Mouse (Mus musculus): ENCODE data around the gene Tbc1d10c. TPM values are rescaled to one million over a fixed set of nuclear protein-coding genes. Genes with fewer than 3 reads are reported as not detected.
"Not testable (repeated sequence)": the region's sequence is repeated elsewhere in the genome, so short reads cannot be mapped to it uniquely, and the experiment has no call there.

Tbc1d10c gene
- total RNA-seq, 1 experiment from 2014 or later = 34.7 TPM

- no peak for ATAC-seq (replicated peaks; ENCODE audit: low read depth, poor library complexity, severe bottlenecking)
Measured at GRCm38 (mm10) chr19:4148819-4149218, 42.3 kb downstream of the Tbc1d10c start.

GRCm38 (mm10) chr19:4148491-4148806, 42.6 kb downstream of the Tbc1d10c start, which contains the start of gene Coro1b:
Gene Coro1b (plus strand): TSS chr19:4148619.
- peak; percentile 91 for ATAC-seq (replicated peaks; ENCODE audit: low read depth, poor library complexity, severe bottlenecking)

- no peak for ATAC-seq (replicated peaks; ENCODE audit: low read depth, poor library complexity, severe bottlenecking)
Measured at GRCm38 (mm10) chr19:4147782-4148490, 43.1 kb downstream of the Tbc1d10c start.

GRCm38 (mm10) chr19:4147022-4147405, 44.1 kb downstream of the Tbc1d10c start:
- no peak for ATAC-seq (replicated peaks; ENCODE audit: low read depth, poor library complexity, severe bottlenecking)

- no peak for ATAC-seq (replicated peaks; ENCODE audit: low read depth, poor library complexity, severe bottlenecking)
Measured at GRCm38 (mm10) chr19:4146366-4147021, 44.6 kb downstream of the Tbc1d10c start.

GRCm38 (mm10) chr19:4145936-4146335, 45.1 kb downstream of the Tbc1d10c start:
- ATAC-seq (replicated peaks; ENCODE audit: low read depth, poor library complexity, severe bottlenecking) = no peak

- ATAC-seq (replicated peaks; ENCODE audit: low read depth, poor library complexity, severe bottlenecking) = no peak
Measured at GRCm38 (mm10) chr19:4144550-4145498, 46.3 kb downstream of the Tbc1d10c start.

GRCm38 (mm10) chr19:4143759-4144268, 47.3 kb downstream of the Tbc1d10c start, which contains the start of gene Cabp4:
Gene Cabp4 (minus strand): TSS chr19:4144033.
- ATAC-seq (replicated peaks; ENCODE audit: low read depth, poor library complexity, severe bottlenecking) = no peak

GRCm38 (mm10) chr19:4142416-4143173, 48.5 kb downstream of the Tbc1d10c start:
- ATAC-seq (replicated peaks; ENCODE audit: low read depth, poor library complexity, severe bottlenecking) = no peak

GRCm38 (mm10) chr19:4140147-4140546, 50.9 kb downstream of the Tbc1d10c start:
- no peak for ATAC-seq (replicated peaks; ENCODE audit: low read depth, poor library complexity, severe bottlenecking)

GRCm38 (mm10) chr19:4139446-4139845, 51.6 kb downstream of the Tbc1d10c start, which contains the start of gene Gpr152:
Gene Gpr152 (plus strand): TSS chr19:4139787.
- ATAC-seq (replicated peaks; ENCODE audit: low read depth, poor library complexity, severe bottlenecking) = no peak

GRCm38 (mm10) chr19:4137913-4138312, 53.2 kb downstream of the Tbc1d10c start:
- ATAC-seq (replicated peaks; ENCODE audit: low read depth, poor library complexity, severe bottlenecking) = no peak

GRCm38 (mm10) chr19:4136463-4136862, 54.6 kb downstream of the Tbc1d10c start:
- no peak for ATAC-seq (replicated peaks; ENCODE audit: low read depth, poor library complexity, severe bottlenecking)

- ATAC-seq (replicated peaks; ENCODE audit: low read depth, poor library complexity, severe bottlenecking) = peak; percentile 76; the same call in 1 of the 2 replicates
Measured at GRCm38 (mm10) chr19:4135963-4136345, 55.1 kb downstream of the Tbc1d10c start.

- not testable (repeated sequence) for ATAC-seq (replicated peaks; ENCODE audit: low read depth, poor library complexity, severe bottlenecking)
Measured at GRCm38 (mm10) chr19:4135229-4135962, 55.7 kb downstream of the Tbc1d10c start.

GRCm38 (mm10) chr19:4134354-4134753, 56.7 kb downstream of the Tbc1d10c start:
- no peak for ATAC-seq (replicated peaks; ENCODE audit: low read depth, poor library complexity, severe bottlenecking)

All from common myeloid progenitor, adult 5-6 weeks (primary cell).